Mouse (Mus musculus) 3T3-L1 (cell line): ENCODE measurements at regions not wholly inside any gene's neighbourhood (a gene's known extent, or its start where the extent isn't known, plus 50 kb on each side); places are given as distances from the start of the nearest gene placed in this dataset.
"Not testable (repeated sequence)": the region's sequence is repeated elsewhere in the genome, so short reads cannot be mapped to it uniquely, and the experiment has no call there.

Source experiments
- DNase-seq: peaks from one replicate; pipeline ENCODE4 v3.0.0-alpha.2; 2015; ENCODE audit warnings: low read depth, low spot score

DNA sequence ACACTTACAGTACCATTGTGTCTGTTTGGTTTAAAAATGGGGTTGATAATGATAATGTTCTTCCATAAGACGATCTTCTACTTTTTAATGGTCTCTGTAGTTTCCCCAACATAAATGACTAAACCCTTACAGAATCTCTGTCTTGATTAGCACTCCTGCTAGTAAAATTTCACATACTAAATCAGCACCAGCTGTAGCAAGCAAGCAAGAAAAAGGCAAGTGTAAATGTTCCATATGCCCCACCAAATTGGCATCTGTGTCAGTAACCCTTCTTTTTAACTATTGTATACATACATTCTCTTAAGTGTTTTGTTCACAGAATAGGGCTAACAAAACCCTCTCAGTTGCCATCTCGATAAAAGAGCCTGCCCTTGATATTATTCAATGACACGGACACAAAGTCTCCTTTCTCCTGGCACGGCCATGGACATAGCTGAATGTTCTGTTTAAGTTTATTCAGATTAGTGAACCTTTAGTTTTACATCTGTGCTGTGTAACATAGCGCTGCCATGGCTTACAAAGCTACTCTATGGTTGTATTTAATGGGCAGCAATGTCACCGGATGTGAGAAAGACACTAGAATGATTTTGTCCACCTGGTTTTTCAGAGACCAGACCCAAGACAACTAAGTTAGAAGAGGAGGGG, 414.3 kb downstream of the Gtdc1 start:
- DNase-seq: no peak

DNA sequence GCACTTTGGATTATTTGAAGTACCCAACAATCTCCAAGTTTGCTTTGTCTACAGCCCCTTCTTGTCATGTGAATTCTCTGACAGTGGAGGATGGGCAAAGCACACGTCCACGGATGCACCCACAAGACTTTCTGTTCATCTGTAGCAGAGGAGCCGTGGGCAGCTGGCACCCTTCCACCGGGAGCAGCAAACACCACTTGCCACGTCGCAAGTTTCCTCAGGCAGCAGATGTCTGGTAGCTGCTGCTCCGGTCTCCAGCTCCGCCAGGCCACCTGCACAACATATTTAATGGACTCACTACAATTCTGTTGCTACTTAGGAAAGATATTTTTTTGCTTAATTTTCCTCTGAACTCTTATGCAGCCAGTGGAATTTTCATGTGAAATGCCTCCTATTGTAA, 415.1 kb downstream of the Gtdc1 start:
- no peak for DNase-seq

DNA sequence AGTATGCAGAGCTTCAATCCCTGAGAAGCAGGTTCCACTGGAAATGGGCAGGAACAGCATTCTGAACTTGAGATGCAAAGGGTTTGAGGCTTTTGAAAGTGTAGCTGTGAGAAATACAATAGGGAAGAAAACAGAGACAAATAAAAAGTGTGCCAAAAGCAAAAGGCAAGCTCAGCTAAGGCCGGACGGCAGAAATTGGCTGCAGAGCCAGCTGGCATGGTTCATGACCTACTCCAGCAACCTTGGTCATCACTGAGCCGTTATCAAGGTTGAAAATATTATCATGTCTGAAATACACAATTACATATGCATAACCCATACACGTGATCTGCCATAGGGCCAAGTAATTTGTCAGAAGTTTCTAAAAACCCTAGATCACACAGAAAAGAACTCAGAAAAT, 418.4 kb downstream of the Gtdc1 start:
- DNase-seq: no peak

DNA sequence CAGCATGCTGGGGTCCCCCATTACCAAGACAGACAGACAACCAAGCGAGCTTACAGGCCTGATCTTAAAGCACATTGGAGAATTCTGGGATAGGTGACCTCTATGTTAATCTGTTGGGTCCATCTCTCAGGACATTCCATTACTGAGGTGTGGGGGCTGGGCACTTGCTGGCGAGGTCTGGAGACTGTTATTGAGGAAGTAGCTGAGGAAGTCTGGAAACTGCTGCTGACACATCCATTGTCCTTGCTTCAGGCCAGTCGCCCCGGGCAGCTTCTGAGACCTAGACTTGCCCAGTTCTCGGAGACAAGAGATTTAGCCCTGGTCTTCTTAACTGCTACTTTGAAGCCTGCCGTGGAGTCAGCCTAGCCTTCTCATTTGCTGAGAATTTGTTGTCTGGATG, 423.2 kb downstream of the Gtdc1 start:
- no peak for DNase-seq

DNA sequence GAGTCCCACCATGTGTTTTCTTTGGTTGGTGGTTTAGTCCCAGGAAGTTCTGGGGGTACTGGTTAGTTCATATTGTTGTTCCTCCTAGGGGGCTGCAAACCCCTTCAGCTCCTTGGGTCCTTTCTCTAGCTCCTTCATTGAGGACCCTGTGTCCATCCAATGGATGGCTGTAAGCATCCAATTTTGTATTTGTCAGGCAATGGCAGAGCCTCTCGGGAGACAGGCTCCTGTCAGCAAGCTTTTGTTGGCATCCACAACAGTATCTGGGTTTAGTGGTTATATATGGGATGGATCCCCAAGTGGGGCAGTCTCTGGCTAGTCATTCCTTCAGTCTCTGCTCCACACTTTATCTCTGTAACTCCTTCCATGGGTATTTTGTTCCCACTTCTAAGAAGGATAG, 436.7 kb downstream of the Gtdc1 start:
- DNase-seq: not testable (repeated sequence)

DNA sequence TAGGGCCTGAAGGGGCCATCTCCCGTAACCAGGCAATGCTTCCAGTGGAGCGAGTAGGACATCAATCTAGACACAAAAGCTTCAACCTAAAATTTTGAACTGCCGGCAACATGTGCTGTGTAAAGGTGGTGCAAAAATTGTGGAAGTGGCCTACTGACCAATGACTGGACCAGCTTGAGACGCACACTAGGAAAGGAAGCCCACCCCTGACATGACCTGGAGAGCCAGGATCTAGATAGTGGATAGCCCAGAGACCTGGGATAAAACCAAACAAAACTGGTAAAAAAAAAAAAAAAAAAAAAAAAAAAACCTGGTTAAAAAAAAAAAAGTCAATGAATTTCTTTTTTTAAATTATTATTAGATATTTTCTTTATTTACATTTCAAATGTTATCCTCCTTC, 437.2 kb downstream of the Gtdc1 start:
- DNase-seq: no peak

DNA sequence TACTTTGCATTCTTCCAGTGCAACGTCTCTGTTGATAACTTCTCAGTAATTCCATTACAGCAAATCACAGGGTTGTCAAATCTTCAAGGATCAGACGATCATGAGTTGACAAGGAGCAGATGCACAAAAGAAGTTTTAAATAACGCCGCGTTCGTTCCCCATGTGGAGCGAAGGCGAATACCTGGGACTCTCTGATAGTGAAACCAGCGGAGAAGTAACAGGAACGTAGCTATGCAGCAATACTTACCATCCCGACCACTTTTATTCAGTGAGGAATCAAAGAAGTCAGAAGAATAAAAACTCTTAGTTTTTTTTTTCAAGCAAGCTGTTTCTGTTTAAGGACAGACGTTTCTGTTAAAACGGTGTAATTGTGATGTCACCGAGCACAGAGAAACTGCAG, 441.6 kb downstream of the Gtdc1 start:
- no peak for DNase-seq

DNA sequence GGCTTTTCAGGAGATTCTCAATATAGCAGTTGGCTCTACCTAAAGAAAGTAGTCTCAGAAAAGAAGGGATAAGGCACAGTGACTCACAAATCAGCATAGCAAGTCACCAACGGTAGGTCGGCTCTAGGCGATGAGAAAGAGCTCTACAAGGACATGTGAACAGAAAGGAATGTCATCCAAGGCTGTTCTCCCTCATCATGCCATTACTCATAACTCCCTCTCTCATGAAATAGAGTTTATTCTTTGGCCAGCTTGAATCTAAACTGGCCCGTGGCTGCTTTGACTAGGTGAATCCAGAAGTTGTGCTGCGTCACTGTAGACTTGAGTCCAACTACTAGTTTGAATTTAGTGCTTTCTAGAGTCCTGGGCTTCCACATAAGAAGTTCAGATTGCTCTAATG, 447.7 kb downstream of the Gtdc1 start:
- DNase-seq: peak; percentile 40

DNA sequence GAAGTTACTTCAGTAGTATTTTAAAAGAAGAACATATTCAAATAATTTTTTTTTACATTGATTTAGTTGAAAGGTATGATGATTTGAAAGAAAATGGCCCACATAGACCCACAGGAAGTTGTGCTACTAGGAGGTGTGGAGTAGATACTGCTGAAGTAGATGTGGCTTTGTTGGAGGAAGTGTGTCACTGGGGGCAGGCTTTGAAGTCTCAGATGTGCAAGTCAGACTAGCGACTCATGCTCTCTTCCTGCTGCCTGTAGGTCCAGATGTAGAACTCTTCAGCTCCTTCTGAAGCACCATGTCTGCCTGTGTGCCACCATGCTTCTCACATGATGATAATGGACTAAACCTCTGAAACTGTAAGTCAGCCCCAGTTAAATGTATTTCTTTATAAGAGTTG, 452.0 kb downstream of the Gtdc1 start:
- DNase-seq: peak; percentile 52

DNA sequence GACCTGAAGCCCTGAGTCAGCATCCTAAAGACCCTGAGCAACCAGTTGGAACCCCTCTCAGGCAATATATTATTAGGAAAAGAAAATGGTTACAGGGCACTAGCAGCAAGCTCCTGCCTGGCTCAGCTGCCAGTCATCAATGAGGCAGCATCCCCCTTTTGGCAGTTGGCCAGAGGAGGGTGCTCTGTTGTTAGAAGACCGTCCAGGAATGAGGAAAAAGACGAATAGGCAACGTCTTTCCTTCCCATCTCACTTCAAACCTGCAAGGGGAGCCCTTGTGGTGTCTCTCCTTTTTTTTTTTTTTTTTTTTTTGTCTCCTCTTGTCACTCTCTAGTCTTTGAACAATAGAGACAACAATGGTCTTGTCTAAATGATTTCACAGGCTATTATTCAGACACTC, 452.8 kb downstream of the Gtdc1 start:
- no peak for DNase-seq

DNA sequence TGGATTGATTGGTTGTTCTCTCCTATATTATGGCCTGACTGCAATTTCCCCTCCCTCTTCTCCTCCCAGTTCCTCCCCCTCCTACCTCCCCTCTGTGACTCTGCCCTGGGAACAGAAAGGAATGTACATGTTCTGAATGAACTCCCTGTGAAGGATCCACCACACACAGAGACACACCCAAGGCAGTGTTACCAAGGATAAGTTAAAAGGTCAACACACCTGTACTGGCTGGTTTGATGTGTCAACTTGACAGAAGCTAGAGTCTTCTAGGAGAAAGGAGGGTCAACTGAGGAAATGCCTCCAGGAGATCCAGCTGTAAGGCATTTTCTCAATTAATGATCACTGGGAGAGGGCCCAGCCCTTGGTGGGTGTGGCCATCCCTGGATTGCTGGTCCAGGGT, 456.1 kb downstream of the Gtdc1 start:
- no peak for DNase-seq

DNA sequence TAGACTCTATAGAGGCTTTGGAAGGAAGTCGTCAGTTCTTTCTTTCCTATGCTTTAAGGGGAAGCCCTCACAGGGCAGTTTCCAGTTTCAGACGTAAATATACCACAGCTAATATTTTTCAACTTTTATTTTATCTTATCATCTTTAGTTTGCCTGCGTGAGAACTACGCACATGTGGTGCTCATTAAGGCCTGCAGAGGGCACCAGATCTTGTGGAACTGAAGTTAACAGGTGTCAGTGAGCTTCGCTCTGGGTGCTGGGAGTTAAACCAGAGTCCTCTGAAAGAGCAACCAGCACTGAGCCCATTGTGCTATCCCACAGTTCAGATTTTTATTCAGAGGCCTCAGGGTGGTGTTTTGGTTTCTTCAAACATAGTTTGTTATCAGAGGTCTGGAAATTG, 456.5 kb downstream of the Gtdc1 start:
- no peak for DNase-seq

DNA sequence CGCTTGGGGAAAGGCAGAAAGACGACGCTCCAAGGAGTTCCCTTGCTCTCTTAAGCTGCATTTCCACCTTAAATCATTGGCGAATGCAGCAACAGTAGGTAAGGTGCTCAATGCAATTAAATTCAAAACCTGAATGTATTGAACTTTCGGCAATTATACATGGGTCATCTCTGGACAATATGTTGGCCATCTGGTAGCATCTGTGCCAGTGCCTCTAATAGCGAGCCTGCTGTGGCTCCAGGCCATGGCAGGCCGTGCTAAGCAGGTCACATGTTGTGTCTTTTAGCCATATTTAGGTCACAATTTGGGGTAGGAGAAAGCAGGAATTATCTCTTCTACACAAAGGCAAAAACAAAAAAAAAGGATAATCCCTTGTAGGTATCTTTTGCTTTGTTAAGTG, 462.8 kb downstream of the Gtdc1 start:
- DNase-seq: no peak

DNA sequence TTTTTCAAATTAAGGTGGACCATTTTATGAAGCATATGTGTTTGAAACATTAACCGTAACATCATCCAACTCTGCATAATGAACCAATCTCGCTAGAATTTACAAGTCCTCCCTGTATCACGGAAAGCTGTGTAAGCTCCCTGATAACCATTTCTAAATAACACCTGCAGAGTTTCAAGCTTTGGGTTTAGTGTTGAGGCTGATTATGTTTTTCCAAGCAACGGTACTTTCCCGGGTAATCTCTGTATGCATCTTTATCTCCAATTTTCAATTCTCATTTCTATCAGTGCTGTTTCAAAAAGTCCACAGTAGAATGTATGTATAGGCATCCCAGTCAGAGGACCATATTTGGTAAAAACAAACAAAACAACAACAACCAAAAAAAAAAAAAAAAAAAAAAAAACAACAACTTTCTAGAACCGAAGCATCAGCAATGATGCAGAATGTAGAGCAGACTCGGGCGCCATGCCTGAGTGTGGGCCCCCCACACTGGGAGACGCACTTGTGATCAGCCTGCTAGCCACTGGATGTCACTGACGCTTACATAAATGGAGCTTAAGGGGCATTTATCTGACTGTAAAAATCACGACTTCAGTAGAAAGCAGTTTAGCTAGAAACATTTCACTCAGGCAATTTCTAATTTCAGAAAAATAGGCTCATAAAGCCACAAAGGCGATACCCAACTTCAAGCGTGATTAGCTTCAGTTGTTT, 464.7 kb downstream of the Gtdc1 start:
- DNase-seq: no peak

DNA sequence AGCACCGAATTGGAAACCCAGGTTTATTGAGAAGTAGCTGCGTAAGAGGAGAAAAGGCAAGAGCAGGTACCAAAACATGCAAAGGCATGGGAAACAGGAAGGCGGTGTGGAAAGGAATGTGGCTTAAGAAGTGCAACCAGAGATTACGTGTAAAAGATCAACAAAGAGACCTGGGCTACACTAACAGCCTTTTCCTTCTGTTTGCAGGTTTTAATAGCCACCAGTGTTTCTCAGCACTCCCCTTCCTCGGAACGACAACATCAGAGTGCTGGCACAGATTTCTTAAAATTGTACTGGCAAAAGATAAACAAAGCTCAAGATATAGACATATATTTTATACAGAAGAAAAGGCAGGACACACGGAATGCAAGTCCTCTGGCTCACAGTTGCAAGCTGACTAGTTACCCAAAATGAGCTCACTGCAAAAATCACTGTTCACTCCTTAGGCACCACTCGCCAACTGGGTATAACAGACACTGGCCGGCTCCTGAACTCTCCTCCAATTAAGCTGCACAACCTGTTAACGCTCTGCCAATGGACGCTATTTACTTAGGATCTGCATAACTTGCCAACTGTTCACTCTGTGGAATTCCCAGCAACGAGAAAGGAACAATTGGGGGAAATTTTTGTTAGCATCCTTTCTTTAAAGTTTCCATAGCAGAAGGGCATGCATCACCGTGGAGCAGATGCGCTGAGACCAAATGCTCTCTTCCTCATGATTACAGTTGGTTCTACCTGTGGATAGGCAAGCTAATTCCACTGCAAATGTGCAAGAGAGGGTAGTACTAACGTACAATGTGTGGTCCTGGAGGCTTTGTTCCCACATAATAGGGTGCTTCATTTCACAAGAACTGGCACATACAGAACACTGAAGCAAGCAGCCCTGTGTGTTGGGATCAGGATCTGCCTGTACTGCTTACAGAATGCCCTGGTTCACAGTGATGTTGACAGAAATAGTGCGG, 465.9 kb downstream of the Gtdc1 start:
- no peak for DNase-seq

DNA sequence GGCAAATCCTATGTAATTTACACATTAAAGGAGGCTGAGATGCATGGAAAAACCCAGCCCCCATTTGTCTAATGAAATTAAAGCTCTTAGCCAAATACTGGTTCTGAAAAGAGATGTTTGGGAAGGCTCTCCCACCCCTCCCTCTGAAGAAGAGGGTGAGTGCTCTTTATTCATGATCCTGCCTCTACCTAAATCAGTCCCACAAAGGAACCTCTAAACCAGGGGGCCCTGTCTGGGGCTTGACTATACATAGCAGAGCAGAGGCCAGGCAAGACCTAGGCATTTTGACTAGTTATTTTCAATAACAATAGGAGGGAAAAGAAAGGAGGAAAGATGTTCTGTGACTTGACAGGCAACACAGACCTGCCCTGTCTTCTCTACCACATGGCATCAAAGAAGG, 478.0 kb downstream of the Gtdc1 start:
- no peak for DNase-seq
